Mouse (Mus musculus) neural tube, embryonic 10.5 days (tissue): Measurements from ENCODE around the gene Tln2.
A peak's percentile ranks its signal among the peaks of the same experiment; 100 is the strongest.

Experiments
- DNase-seq: peaks from one replicate; pipeline ENCODE4 v3.0.0-alpha.2; 2017; ENCODE audit warnings: low spot score; ENCODE audit errors: extremely low spot score

Tln2 gene

GRCm38 (mm10) chr9:67477445-67477844 is 82.1 kb downstream of the Tln2 start:
- DNase-seq, result no peak

- DNase-seq, result no peak
Observed at GRCm38 (mm10) chr9:67476184-67476583, 83.3 kb downstream of the Tln2 start.

- peak; percentile 19 for DNase-seq
Observed at GRCm38 (mm10) chr9:67463440-67464122, 95.9 kb downstream of the Tln2 start.

GRCm38 (mm10) chr9:67441484-67441883 is 118.0 kb downstream of the Tln2 start:
- no peak for DNase-seq

GRCm38 (mm10) chr9:67437511-67437910 is 122.0 kb downstream of the Tln2 start:
- DNase-seq, result no peak

GRCm38 (mm10) chr9:67435333-67436154 is 124.0 kb downstream of the Tln2 start:
- DNase-seq, result no peak

GRCm38 (mm10) chr9:67429199-67429892 is 130.2 kb downstream of the Tln2 start:
- DNase-seq, result no peak

- no peak for DNase-seq
Observed at GRCm38 (mm10) chr9:67428306-67429047, 131.0 kb downstream of the Tln2 start.

GRCm38 (mm10) chr9:67426304-67426703 is 133.2 kb downstream of the Tln2 start:
- DNase-seq, result no peak

- DNase-seq, result no peak
Observed at GRCm38 (mm10) chr9:67424110-67424509, 135.4 kb downstream of the Tln2 start.

- peak; percentile 19 for DNase-seq
Observed at GRCm38 (mm10) chr9:67418092-67418491, 141.4 kb downstream of the Tln2 start.

GRCm38 (mm10) chr9:67410667-67411066 is 148.8 kb downstream of the Tln2 start:
- no peak for DNase-seq

- DNase-seq, result no peak
Observed at GRCm38 (mm10) chr9:67404736-67405135, 154.8 kb downstream of the Tln2 start.

GRCm38 (mm10) chr9:67399563-67399962 is 159.9 kb downstream of the Tln2 start:
- no peak for DNase-seq

GRCm38 (mm10) chr9:67397756-67398155 is 161.7 kb downstream of the Tln2 start:
- no peak for DNase-seq

GRCm38 (mm10) chr9:67396446-67396845 is 163.1 kb downstream of the Tln2 start:
- DNase-seq, result no peak

- DNase-seq, result no peak
Observed at GRCm38 (mm10) chr9:67384028-67384590, 175.4 kb downstream of the Tln2 start.

- DNase-seq, result no peak
Observed at GRCm38 (mm10) chr9:67380095-67380494, 179.4 kb downstream of the Tln2 start.

GRCm38 (mm10) chr9:67378772-67379171 is 180.7 kb downstream of the Tln2 start:
- DNase-seq, result no peak

GRCm38 (mm10) chr9:67368078-67368477 is 191.4 kb downstream of the Tln2 start:
- no peak for DNase-seq

GRCm38 (mm10) chr9:67362511-67362910 is 197.0 kb downstream of the Tln2 start:
- DNase-seq, result no peak
